ENCODE assay signal across 8 mouse cellular contexts in the genomic region with DNA sequence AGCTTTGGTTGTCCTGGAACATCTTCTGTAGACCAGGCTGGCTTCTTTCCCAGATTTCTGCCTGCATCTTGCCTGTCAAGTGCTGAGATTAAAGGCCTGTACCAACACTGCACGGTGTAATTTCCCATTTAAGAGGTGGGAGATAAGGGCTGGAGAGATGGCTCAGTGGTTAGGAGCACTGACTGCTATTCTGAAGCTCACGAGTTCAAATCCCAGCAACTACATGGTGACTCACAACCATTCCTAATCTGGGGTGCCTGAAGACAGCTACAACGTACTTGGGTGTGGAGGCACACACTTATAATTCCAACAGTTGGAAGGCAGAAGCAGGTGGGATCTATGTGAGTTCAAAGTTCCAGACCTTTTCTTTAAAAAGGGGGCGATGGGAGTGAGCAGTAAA. TPM values are rescaled to one million over a fixed set of nuclear protein-coding genes. Genes with fewer than 3 reads are reported as not detected.
DNase-seq lines count a peak whose midpoint lies in the region; ATAC-seq lines count a peak whose summit lies in the region.

No protein-coding gene starts in this region.

- H3K27ac ChIP-seq in heart, embryonic 13.5 days (replicated peaks) = no peak overlapping the region

- H3K9ac ChIP-seq in heart, embryonic 13.5 days = no peak overlapping the region

- peaks cover 7% of the 10 kb centered on the region for H3K4me1 ChIP-seq in heart, embryonic 13.5 days

- no peaks in the 10 kb centered on the region for H3K9me3 ChIP-seq in heart, embryonic 13.5 days

- 20% methylated on average over 4 of the region's 4 CpGs for WGBS in heart, embryonic 13.5 days

- H3K4me3 ChIP-seq in heart, embryonic 13.5 days = peak overlapping the region; percentile 94

- DNase-seq in layer of hippocampus, adult 9-10 months (ENCODE audit: low spot score) = peak; percentile 3
- DNase-seq in layer of hippocampus, adult 8-10 months (ENCODE audit: low spot score in 2 of 2) = no peak
- peak; percentile 20 to 23 for DNase-seq in cerebellum, postnatal 25 days
- DNase-seq in lung, postnatal 14 days = peak; percentile 4
- no peak for DNase-seq in gastrocnemius, postnatal 4 days (ENCODE audit: low spot score in 2 of 2)
- no peak for DNase-seq in urinary bladder, adult 18-20 months (ENCODE audit: low spot score in 2 of 2)
- DNase-seq in adrenal gland, postnatal 25 days = no peak

- no peaks in the 10 kb centered on the region; the same call in 1 of the 2 replicates for H3K36me3 ChIP-seq in heart, embryonic 13.5 days

- no peaks in the 10 kb centered on the region for H3K27me3 ChIP-seq in heart, embryonic 13.5 days (replicated peaks)

- no peak for ATAC-seq in heart, embryonic 13.5 days (ENCODE audit: extremely low read depth, insufficient number of reproducible peaks, low FRiP score, low TSS enrichment)

- H3K4me2 ChIP-seq in heart, embryonic 13.5 days = peak overlapping the region; percentile 83

RNA-seq across cellular contexts. Expression of a gene that starts 46.8 kb away (rescaled TPM):
- total RNA-seq in layer of hippocampus, adult 8-10 months (2022) = 100 to 1,000 TPM; 115 to 150 (median 133) TPM
- 35.2 and 36.9 TPM in 2 replicates for polyA plus RNA-seq in heart, embryonic 13.5 days (2015; fragmentation: Nextera tagmentation; extraction: Ambion mirVana)
- total RNA-seq in gastrocnemius, postnatal 4 days (2021) = 10 to 100 TPM; 61.7 to 82.4 TPM
- total RNA-seq in adrenal gland, postnatal 25 days (2021) = 102 and 117 TPM in 2 replicates

Comparison
In these comparisons a context has a peak if more than half of its experiments do, and no peak if none do; other contexts are left out.
1. DNase-seq: peak in layer of hippocampus, adult 9-10 months (single experiment), cerebellum, postnatal 25 days (2 of 2) and lung, postnatal 14 days (single experiment); none in layer of hippocampus, adult 8-10 months (0 of 2), gastrocnemius, postnatal 4 days (0 of 2), urinary bladder, adult 18-20 months (0 of 2) and adrenal gland, postnatal 25 days (single experiment).